Mouse (Mus musculus): ENCODE measurements around the gene Pnpla1.

- no peak for TF ChIP-seq CTCF (conservative IDR thresholded peaks at IDR 0.05; ENCODE audit: low read length)
- TF ChIP-seq POU5F1 (IDR thresholded peaks at IDR 0.05; ENCODE audit: borderline replicate concordance, low read length): no peak
- no peak for TF ChIP-seq NANOG (IDR thresholded peaks at IDR 0.05; ENCODE audit: borderline replicate concordance, low read length)
Observed at GRCm38 (mm10) chr17:28886266-28886665, 28.1 kb downstream of the Pnpla1 start.

Measured in E14TG2a.4 (cell line).